Mouse (Mus musculus): ENCODE data around the gene Tspan7.

DNA sequence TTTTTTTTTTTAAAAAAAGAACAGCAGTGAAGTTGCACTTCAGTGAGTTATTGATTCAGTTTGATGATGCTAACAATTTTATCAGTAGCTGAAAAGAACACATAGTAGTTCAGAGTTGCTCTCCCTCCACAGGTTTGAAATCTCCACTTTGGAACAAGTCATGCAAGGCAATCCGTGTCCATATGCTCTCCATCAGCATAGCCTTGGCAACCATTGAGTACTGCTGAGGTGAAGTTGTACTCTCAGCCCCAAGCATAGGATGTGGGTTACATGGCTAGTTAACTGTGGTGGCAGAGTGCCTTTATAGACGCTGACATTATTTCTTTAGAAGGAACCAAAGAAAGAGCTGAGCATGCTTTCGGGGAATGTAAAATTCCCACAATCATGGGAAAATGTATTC, 27.7 kb upstream of the Tspan7 start:
- no peak for TF ChIP-seq CTCF (IDR thresholded peaks at IDR 0.05; ENCODE audit: extremely low read depth, insufficient read depth, low read length)
- TF ChIP-seq POLR2A (IDR thresholded peaks at IDR 0.05; ENCODE audit: extremely low read depth, insufficient read depth, low read length): no peak
